7 mouse cellular contexts compared by ENCODE assay signal in the genomic region with DNA sequence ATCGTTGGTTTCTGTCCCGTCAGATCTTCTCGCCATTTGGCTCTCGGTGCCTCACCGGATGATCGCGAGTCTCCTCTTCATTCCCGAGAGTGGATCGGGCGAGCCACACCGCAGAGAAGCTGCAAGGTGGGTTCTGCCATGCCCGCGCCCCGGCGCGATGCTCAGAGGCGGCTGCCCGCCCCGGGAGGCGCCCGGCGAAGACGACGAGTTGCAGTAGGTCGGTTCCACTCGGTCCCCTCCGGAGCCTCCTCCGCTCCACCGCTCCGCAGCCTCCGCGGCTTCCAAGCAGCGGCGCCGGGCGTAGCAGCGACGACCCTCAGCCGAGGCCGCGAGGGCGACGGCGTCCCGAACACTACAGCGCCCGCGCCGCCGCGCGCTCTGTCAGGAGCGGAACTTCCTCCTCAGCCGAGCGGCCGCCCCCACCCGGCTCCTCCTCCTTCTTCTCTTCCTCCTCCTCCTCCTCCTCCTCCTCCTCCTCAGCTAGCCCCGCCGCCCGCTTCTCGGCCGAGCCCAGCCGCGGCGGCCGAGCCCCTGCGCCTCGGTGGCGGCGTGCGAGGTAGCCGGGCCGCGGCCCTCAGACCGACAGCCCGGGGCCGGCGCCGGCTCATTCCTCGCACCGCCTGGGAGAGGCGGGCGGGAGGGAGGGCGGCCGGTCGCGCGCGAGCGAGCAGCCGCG. TPM values are rescaled to one million over a fixed set of nuclear protein-coding genes. Genes with fewer than 3 reads are reported as not detected.
A peak's percentile ranks its signal among the peaks of the same experiment; 100 is the strongest.
DNase-seq lines count a peak whose midpoint lies in the region; ATAC-seq and TF ChIP-seq lines count a peak whose summit lies in the region.

Gene Man1a2 (minus strand): TSS at position 417 of the 676 bp plus-strand sequence.

- no peak for TF ChIP-seq CTCF in small intestine, adult 2 months (IDR thresholded peaks at IDR 0.05; ENCODE audit: extremely low read depth, insufficient read length, insufficient replicate concordance, low read depth, low read length)

- TF ChIP-seq POLR2A in small intestine, adult 2 months (IDR thresholded peaks at IDR 0.05; ENCODE audit: low read depth, low read length), result peak; percentile 98

- no peaks in the 10 kb centered on the region for H3K27me3 ChIP-seq in intestine, embryonic 16.5 days (replicated peaks; ENCODE audit: control insufficient read depth, insufficient read depth, low read length)
- H3K27me3 ChIP-seq in limb, embryonic 11.5 days (ENCODE audit: control insufficient read depth, insufficient read depth, low read length), result no peaks in the 10 kb centered on the region
- H3K27me3 ChIP-seq in midbrain, embryonic 13.5 days, result no peaks in the 10 kb centered on the region
- H3K27me3 ChIP-seq in small intestine, adult 2 months (ENCODE audit: control insufficient read depth, insufficient read depth, low read length), result no peaks in the 10 kb centered on the region

- H3K36me3 ChIP-seq in intestine, embryonic 16.5 days (ENCODE audit: control insufficient read depth, insufficient read depth, low read length), result no peaks in the 10 kb centered on the region
- H3K36me3 ChIP-seq in limb, embryonic 11.5 days (ENCODE audit: control insufficient read depth, insufficient read depth, low read length), result no peaks in the 10 kb centered on the region
- no peaks in the 10 kb centered on the region for H3K36me3 ChIP-seq in midbrain, embryonic 13.5 days
- H3K36me3 ChIP-seq in small intestine, adult 2 months (ENCODE audit: control insufficient read depth, insufficient read depth, low read length), result no peaks in the 10 kb centered on the region

- peak; percentile 75 for DNase-seq in adrenal gland, adult 8-10 months
- DNase-seq in embryo, embryonic 11 days, result peak; percentile 91
- DNase-seq in gastrocnemius, postnatal 36 days, result peak; percentile 76 to 84
- peak; percentile 87 for DNase-seq in limb, embryonic 11.5 days (ENCODE audit: low spot score)

- peaks cover 11% of the 10 kb centered on the region for H3K4me1 ChIP-seq in intestine, embryonic 16.5 days (ENCODE audit: control insufficient read depth, insufficient read depth, low read length)
- peaks cover 14% of the 10 kb centered on the region for H3K4me1 ChIP-seq in limb, embryonic 11.5 days (ENCODE audit: control insufficient read depth, insufficient read depth, low read length)
- peaks cover 30% of the 10 kb centered on the region for H3K4me1 ChIP-seq in midbrain, embryonic 13.5 days (replicated peaks)
- peaks cover 12% of the 10 kb centered on the region for H3K4me1 ChIP-seq in small intestine, adult 2 months (ENCODE audit: control insufficient read depth, insufficient read depth, insufficient read length, low read length)

- peak within 1 kb of the TSS; percentile 88 for H3K4me3 ChIP-seq in intestine, embryonic 16.5 days (ENCODE audit: low read length)
- H3K4me3 ChIP-seq in limb, embryonic 11.5 days (ENCODE audit: low read depth, low read length), result peak within 1 kb of the TSS; percentile 88
- peak within 1 kb of the TSS; percentile 83 for H3K4me3 ChIP-seq in midbrain, embryonic 13.5 days (replicated peaks)
- H3K4me3 ChIP-seq in small intestine, adult 2 months (ENCODE audit: low read depth, low read length), result peak within 1 kb of the TSS; percentile 79

- H3K9ac ChIP-seq in intestine, embryonic 16.5 days (ENCODE audit: low read depth, low read length), result peak within 1 kb of the TSS; percentile 93
- peak within 1 kb of the TSS; percentile 93 for H3K9ac ChIP-seq in limb, embryonic 11.5 days (ENCODE audit: low read length)
- H3K9ac ChIP-seq in midbrain, embryonic 13.5 days (replicated peaks), result peak within 1 kb of the TSS; percentile 93

- intact Hi-C loops in gastrocnemius, postnatal 36 days (cut with DNase I), result loop anchor here (5.0 kb wide), 1 partner anchor 198 kb away; the partner anchor contains the start of gene Tent5c

- peak within 1 kb of the TSS; percentile 95 for H3K27ac ChIP-seq in intestine, embryonic 16.5 days (ENCODE audit: low read length)
- H3K27ac ChIP-seq in limb, embryonic 11.5 days (replicated peaks; ENCODE audit: low read depth, low read length), result peak within 1 kb of the TSS; percentile 94
- H3K27ac ChIP-seq in midbrain, embryonic 13.5 days, result peak within 1 kb of the TSS; percentile 99
- peak within 1 kb of the TSS; percentile 82 for H3K27ac ChIP-seq in small intestine, adult 2 months (ENCODE audit: insufficient read depth, low read depth, low read length)

- H3K9me3 ChIP-seq in intestine, embryonic 16.5 days (ENCODE audit: control insufficient read depth, low read length), result no peaks in the 10 kb centered on the region
- no peaks in the 10 kb centered on the region for H3K9me3 ChIP-seq in limb, embryonic 11.5 days (ENCODE audit: control insufficient read depth, low read length)
- no peaks in the 10 kb centered on the region for H3K9me3 ChIP-seq in midbrain, embryonic 13.5 days

- WGBS in intestine, embryonic 16.5 days, result under 1% methylated on average over 86 of the region's 92 CpGs
- WGBS in limb, embryonic 11.5 days, result 0% methylated on average over 63 of the region's 92 CpGs
- WGBS in midbrain, embryonic 13.5 days, result under 1% methylated on average over 79 of the region's 92 CpGs
- WGBS in small intestine, adult 2 months, result under 1% methylated on average over 85 of the region's 92 CpGs

- ATAC-seq in intestine, embryonic 16.5 days, result peak; percentile 93
- peak; percentile 81 for ATAC-seq in limb, embryonic 11.5 days (ENCODE audit: insufficient number of reproducible peaks, low FRiP score, low TSS enrichment, low read depth)
- peak; percentile 91 for ATAC-seq in midbrain, embryonic 13.5 days

- peak within 1 kb of the TSS; percentile 82 for H3K4me2 ChIP-seq in intestine, embryonic 16.5 days (ENCODE audit: low read depth, low read length)
- peak within 1 kb of the TSS; percentile 90 for H3K4me2 ChIP-seq in limb, embryonic 11.5 days (ENCODE audit: low read depth, severe bottlenecking)
- H3K4me2 ChIP-seq in midbrain, embryonic 13.5 days (replicated peaks), result peak within 1 kb of the TSS; percentile 78

RNA-seq across cellular contexts. Expression of gene Man1a2, which starts in this region (rescaled TPM):
- total RNA-seq in adrenal gland, adult 8-10 months (2022), result 100 to 1,000 TPM in 3 of 4 experiments, 10 to 100 TPM in 1; 99.9 to 119 (median 108) TPM
- total RNA-seq in gastrocnemius, postnatal 36 days (2021), result 10 to 100 TPM; 23.4 to 23.6 TPM
- polyA plus RNA-seq in intestine, embryonic 16.5 days (2015; fragmentation: Nextera tagmentation; extraction: Ambion mirVana), result 54.0 and 60.7 TPM in 2 replicates
- polyA plus RNA-seq in limb, embryonic 11.5 days (2014; fragmentation: Nextera tagmentation; extraction: Ambion mirVana), result 84.3 and 87.4 TPM in 2 replicates
- polyA plus RNA-seq in midbrain, embryonic 13.5 days (2015; fragmentation: Nextera tagmentation; extraction: Ambion mirVana), result 32.1 and 46.9 TPM in 2 replicates
- 26.4 and 31.1 TPM in 2 replicates for polyA plus RNA-seq in small intestine, adult 2 months (2012; rRNA removed)

Comparison
In these comparisons a context has a peak if more than half of its experiments do, and no peak if none do; other contexts are left out.
1. Peak in every context shown above with its lines: DNase-seq, ATAC-seq, H3K4me3 ChIP-seq and H3K27ac ChIP-seq.
2. RNA of gene Man1a2 (total RNA-seq): 99.9 to 119 TPM in adrenal gland, adult 8-10 months; 23.4 to 23.6 TPM in gastrocnemius, postnatal 36 days; every median in the first group is over 4 times any median in the second.